Mouse (Mus musculus): Measurements from ENCODE around the gene Myod1. TPM values are rescaled to one million over a fixed set of nuclear protein-coding genes. Genes with fewer than 3 reads are reported as not detected.
A peak's percentile ranks its signal among the peaks of the same experiment; 100 is the strongest.

Gene Myod1
- polyA plus RNA-seq, 1 experiment from 2014 or later: 0.33 TPM

GRCm38 (mm10) chr7:46403616-46404485 lies 27.6 kb downstream of the Myod1 start:
- H3K4me1 ChIP-seq: peaks cover 15% of the 10 kb centered on the region
- no peak overlapping the region for H3K27ac ChIP-seq
- ATAC-seq (ENCODE audit: low FRiP score): no peak
- H3K9ac ChIP-seq: no peak overlapping the region
- H3K9me3 ChIP-seq: no peaks in the 10 kb centered on the region
- peaks cover 29% of the 10 kb centered on the region for H3K27me3 ChIP-seq
- H3K4me3 ChIP-seq (replicated peaks): no peak overlapping the region
- no peak overlapping the region for H3K4me2 ChIP-seq
- 86% methylated on average over 15 of the region's 15 CpGs for WGBS
- H3K36me3 ChIP-seq (replicated peaks): no peaks in the 10 kb centered on the region

- no peaks in the 10 kb centered on the region for H3K36me3 ChIP-seq (replicated peaks)
- H3K4me3 ChIP-seq (replicated peaks): no peak overlapping the region
- H3K27ac ChIP-seq: no peak overlapping the region
- peaks cover 12% of the 10 kb centered on the region for H3K4me1 ChIP-seq
- no peak overlapping the region for H3K9ac ChIP-seq
- H3K9me3 ChIP-seq: no peaks in the 10 kb centered on the region
- 88% methylated on average over 7 of the region's 7 CpGs for WGBS
- ATAC-seq (ENCODE audit: low FRiP score): no peak
- H3K27me3 ChIP-seq: peaks cover 20% of the 10 kb centered on the region
- no peak overlapping the region for H3K4me2 ChIP-seq
These were observed 28.5 kb downstream of the Myod1 start for GRCm38 (mm10) chr7:46404756-46405155.

GRCm38 (mm10) chr7:46408606-46409005 lies 32.3 kb downstream of the Myod1 start:
- 94% methylated on average over 9 of the region's 9 CpGs for WGBS
- no peak for ATAC-seq (ENCODE audit: low FRiP score)

GRCm38 (mm10) chr7:46409204-46409789 lies 33.0 kb downstream of the Myod1 start:
- WGBS: 50% methylated on average over 12 of the region's 12 CpGs
- 0 out of 2 replicates have a peak, but pooled peaks cover 4% of the 10 kb centered on the region for H3K27me3 ChIP-seq
- H3K27ac ChIP-seq: no peak overlapping the region
- ATAC-seq (ENCODE audit: low FRiP score): no peak
- H3K9me3 ChIP-seq: no peaks in the 10 kb centered on the region
- H3K4me3 ChIP-seq (replicated peaks): no peak overlapping the region
- H3K36me3 ChIP-seq (replicated peaks): no peaks in the 10 kb centered on the region
- H3K4me2 ChIP-seq: no peak overlapping the region
- H3K9ac ChIP-seq: no peak overlapping the region
- no peaks in the 10 kb centered on the region for H3K4me1 ChIP-seq

More at GRCm38 (mm10) chr7:46408606-46409005, 32.3 kb downstream of the Myod1 start:
- H3K27ac ChIP-seq: no peak overlapping the region
- H3K36me3 ChIP-seq (replicated peaks): no peaks in the 10 kb centered on the region
- no peak overlapping the region for H3K9ac ChIP-seq
- H3K9me3 ChIP-seq: no peaks in the 10 kb centered on the region
- H3K27me3 ChIP-seq: 0 out of 2 replicates have a peak, but pooled peaks cover 3% of the 10 kb centered on the region
- no peak overlapping the region for H3K4me2 ChIP-seq
- H3K4me1 ChIP-seq: peaks cover 3% of the 10 kb centered on the region; the same call in 1 of the 2 replicates
- H3K4me3 ChIP-seq (replicated peaks): no peak overlapping the region

- 86% methylated on average over 6 of the region's 6 CpGs for WGBS
- Histone ChIP-seq H3K4me3 (replicated peaks) (no peak overlapping the region), H3K4me2 (no peak overlapping the region), H3K4me1 (no peaks in the 10 kb centered on the region), H3K9ac (no peak overlapping the region), H3K9me3 (no peaks in the 10 kb centered on the region), H3K36me3 (replicated peaks) (no peaks in the 10 kb centered on the region), H3K27me3 (peaks cover 9% of the 10 kb centered on the region; the same call in 1 of the 2 replicates), H3K27ac (no peak overlapping the region)
- ATAC-seq (ENCODE audit: low FRiP score): no peak
These were observed 34.5 kb downstream of the Myod1 start for GRCm38 (mm10) chr7:46410727-46411126.

- no peak overlapping the region for H3K9ac ChIP-seq
These were observed 36.5 kb downstream of the Myod1 start for GRCm38 (mm10) chr7:46412823-46413222.

GRCm38 (mm10) chr7:46413959-46414725 lies 37.9 kb downstream of the Myod1 start:
- no peak for ATAC-seq (ENCODE audit: low FRiP score)

More at GRCm38 (mm10) chr7:46412823-46413222, 36.5 kb downstream of the Myod1 start:
- no peak overlapping the region for H3K4me3 ChIP-seq (replicated peaks)
- no peak overlapping the region for H3K4me2 ChIP-seq
- whole genome bisulfite sequencing: 70% methylated on average over 5 of the region's 5 CpGs
- ATAC-seq (ENCODE audit: low FRiP score): no peak
- H3K36me3 ChIP-seq (replicated peaks): no peaks in the 10 kb centered on the region
- H3K9me3 ChIP-seq: no peaks in the 10 kb centered on the region
- H3K27ac ChIP-seq: no peak overlapping the region
- H3K27me3 ChIP-seq: peaks cover 9% of the 10 kb centered on the region; the same call in 1 of the 2 replicates
- no peaks in the 10 kb centered on the region for H3K4me1 ChIP-seq

GRCm38 (mm10) chr7:46415818-46416425 lies 39.6 kb downstream of the Myod1 start:
- Histone ChIP-seq H3K9ac (no peak overlapping the region), H3K9me3 (no peaks in the 10 kb centered on the region), H3K36me3 (replicated peaks) (no peaks in the 10 kb centered on the region), H3K4me1 (no peaks in the 10 kb centered on the region; the same call in 1 of the 2 replicates), H3K27me3 (peaks cover 9% of the 10 kb centered on the region; the same call in 1 of the 2 replicates), H3K27ac (no peak overlapping the region), H3K4me2 (no peak overlapping the region), H3K4me3 (replicated peaks) (no peak overlapping the region)
- no peak for ATAC-seq (ENCODE audit: low FRiP score)
- WGBS: 81% methylated on average over 14 of the region's 14 CpGs

More at GRCm38 (mm10) chr7:46413959-46414725, 37.9 kb downstream of the Myod1 start:
- Histone ChIP-seq H3K36me3 (replicated peaks) (no peaks in the 10 kb centered on the region), H3K4me2 (no peak overlapping the region), H3K27me3 (peaks cover 9% of the 10 kb centered on the region; the same call in 1 of the 2 replicates), H3K9me3 (no peaks in the 10 kb centered on the region), H3K4me1 (no peaks in the 10 kb centered on the region), H3K9ac (no peak overlapping the region), H3K27ac (no peak overlapping the region), H3K4me3 (replicated peaks) (no peak overlapping the region)
- WGBS: 74% methylated on average over 6 of the region's 6 CpGs

GRCm38 (mm10) chr7:46417467-46417866 lies 41.2 kb downstream of the Myod1 start:
- Histone ChIP-seq H3K9ac (no peak overlapping the region), H3K4me2 (no peak overlapping the region), H3K27ac (no peak overlapping the region), H3K27me3 (peaks cover 9% of the 10 kb centered on the region; the same call in 1 of the 2 replicates), H3K36me3 (replicated peaks) (no peaks in the 10 kb centered on the region), H3K4me3 (replicated peaks) (no peak overlapping the region), H3K4me1 (peaks cover 14% of the 10 kb centered on the region), H3K9me3 (no peaks in the 10 kb centered on the region)
- no peak for ATAC-seq (ENCODE audit: low FRiP score)
- 74% methylated on average over 7 of the region's 7 CpGs for WGBS

GRCm38 (mm10) chr7:46418102-46418622 lies 41.9 kb downstream of the Myod1 start:
- Histone ChIP-seq H3K9me3 (no peaks in the 10 kb centered on the region), H3K27me3 (peaks cover 9% of the 10 kb centered on the region; the same call in 1 of the 2 replicates), H3K4me3 (replicated peaks) (no peak overlapping the region), H3K4me2 (no peak overlapping the region), H3K4me1 (peaks cover 21% of the 10 kb centered on the region), H3K27ac (no peak overlapping the region), H3K36me3 (replicated peaks) (no peaks in the 10 kb centered on the region), H3K9ac (no peak overlapping the region)
- 85% methylated on average over 16 of the region's 16 CpGs for WGBS
- 0 out of 2 replicates have a peak, but pooled peaks have one; percentile 12 for ATAC-seq (ENCODE audit: low FRiP score)

GRCm38 (mm10) chr7:46421535-46421934 lies 45.3 kb downstream of the Myod1 start:
- H3K36me3 ChIP-seq (replicated peaks): no peaks in the 10 kb centered on the region
- H3K9me3 ChIP-seq: no peaks in the 10 kb centered on the region
- H3K4me2 ChIP-seq: no peak overlapping the region
- no peak overlapping the region for H3K9ac ChIP-seq
- no peaks in the 10 kb centered on the region for H3K27me3 ChIP-seq
- peak overlapping the region; percentile 67 for H3K27ac ChIP-seq
- H3K4me1 ChIP-seq: peaks cover 30% of the 10 kb centered on the region
- no peak for ATAC-seq (ENCODE audit: low FRiP score)
- WGBS: 66% methylated on average over 5 of the region's 5 CpGs
- H3K4me3 ChIP-seq (replicated peaks): no peak overlapping the region
